Mouse (Mus musculus) CD8-positive naive resting alpha-beta T cell, adult 2 months (primary cell): ENCODE data around the gene Ints14.
A peak's percentile ranks its signal among the peaks of the same experiment; 100 is the strongest.
"Not testable (repeated sequence)": the region's sequence is repeated elsewhere in the genome, so short reads cannot be mapped to it uniquely, and the experiment has no call there.

ENCODE experiments used
- DNase-seq, 2 experiments: peaks; one replicate each; pipeline ENCODE4 v3.0.0; 2022; ENCODE audit warnings: low read depth in 2 of 2, low spot score in 2 of 2

Ints14 gene

GRCm38 (mm10) chr9:64952055-64952454 is 8.7 kb upstream of the Ints14 start:
- DNase-seq = no peak

DNA sequence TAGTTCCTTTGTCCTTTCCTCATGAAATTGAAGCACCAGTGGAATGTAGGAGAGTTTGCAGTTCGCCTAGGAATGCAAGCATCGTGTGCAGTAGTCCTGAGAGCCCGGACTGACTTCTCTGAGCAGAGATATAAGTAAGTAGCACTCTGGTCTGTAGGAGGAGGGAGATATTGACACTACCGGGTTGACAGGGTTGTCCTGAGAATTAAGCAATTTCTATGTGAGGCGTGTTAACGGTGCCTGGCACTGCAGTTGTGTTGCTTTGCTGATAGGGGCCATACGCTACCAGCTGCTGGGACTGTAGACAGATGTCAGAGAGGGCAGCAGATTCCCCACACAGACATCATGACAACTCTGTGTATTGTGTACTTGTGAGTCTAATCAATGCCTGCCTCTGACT is 7.5 kb upstream of the Ints14 start:
- no peak for DNase-seq

GRCm38 (mm10) chr9:64956337-64956736 is 4.4 kb upstream of the Ints14 start:
- DNase-seq = peak; percentile 6 to 40

GRCm38 (mm10) chr9:64957276-64957675 is 3.4 kb upstream of the Ints14 start:
- no peak for DNase-seq

- no peak for DNase-seq
Observed at GRCm38 (mm10) chr9:64960978-64961320, 244 bp downstream of the Ints14 start.

DNA sequence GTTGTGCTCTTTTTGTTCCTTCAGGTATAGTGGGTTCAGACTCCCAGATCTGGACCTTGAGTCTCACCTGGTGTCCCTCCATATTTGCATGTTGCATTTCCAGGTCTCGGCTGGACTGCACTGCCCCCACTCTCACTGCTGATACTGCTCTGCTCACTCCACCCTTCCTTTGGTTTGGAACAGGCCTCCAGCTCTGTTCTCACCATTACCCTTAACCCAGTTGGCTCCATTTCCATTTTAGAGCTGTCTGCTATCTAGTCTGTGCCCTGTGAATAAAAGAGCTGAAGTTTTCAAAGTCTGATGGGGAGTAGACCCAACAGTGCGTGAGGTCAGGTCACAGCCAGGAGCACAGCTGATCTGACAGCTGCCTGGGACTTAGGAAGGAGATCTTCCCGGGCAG is 19.8 kb downstream of the Ints14 start:
- no peak for DNase-seq

DNA sequence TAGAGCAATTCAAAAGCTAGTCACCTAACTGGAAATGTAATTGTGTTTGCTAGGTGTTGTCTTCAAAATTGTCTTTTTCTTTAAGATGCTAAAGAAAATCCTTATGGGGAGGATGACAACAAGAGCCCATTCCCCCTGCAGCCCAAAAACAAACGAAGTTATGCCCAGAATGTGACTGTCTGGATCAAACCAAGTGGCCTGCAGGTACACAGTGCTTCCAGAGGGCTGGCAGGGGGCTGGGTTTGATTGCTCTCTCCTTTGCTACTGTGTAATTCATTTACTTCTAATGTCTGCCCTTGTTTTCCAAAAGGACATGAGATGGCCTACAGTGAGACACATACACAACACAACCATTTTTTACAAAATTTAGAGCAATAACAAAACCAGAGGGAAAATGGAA is 21.2 kb downstream of the Ints14 start:
- DNase-seq = no peak

DNA sequence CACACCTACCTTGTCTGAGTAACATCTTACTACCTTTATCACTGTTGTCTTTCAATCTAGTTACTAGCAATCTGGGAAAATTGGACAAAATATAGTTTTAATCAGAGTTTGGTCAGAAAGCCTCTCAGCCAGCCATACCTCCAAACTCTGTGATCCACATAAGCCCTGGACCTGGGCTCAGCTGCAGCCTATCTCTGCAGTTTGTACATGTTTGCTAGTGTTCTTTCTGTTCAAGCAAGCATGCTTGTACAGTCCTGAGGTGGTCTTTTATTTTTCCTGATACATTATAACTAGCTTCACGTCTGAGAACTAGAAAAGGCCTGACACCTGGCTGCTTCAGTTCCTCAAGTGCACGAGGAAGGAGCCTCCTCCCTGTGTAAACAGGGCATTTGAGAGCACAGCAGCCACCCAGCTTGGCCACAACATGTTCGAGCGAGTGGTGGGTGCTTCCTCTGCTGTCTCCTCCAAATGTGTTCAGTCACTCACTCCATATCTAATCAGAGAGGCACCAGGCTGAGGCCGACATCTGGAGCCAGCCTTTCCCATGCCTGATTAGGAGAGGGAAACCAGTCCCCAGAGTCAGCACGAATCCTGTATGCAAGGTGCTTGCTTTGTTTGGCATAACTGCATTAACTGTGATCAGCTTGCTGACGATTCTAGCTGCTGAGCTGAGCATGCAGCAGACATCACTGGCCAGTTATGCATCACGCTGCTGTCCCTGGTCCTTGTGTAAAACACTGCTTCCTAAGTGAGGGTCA is 24.5 kb downstream of the Ints14 start:
- no peak for DNase-seq

GRCm38 (mm10) chr9:64985807-64986206 is 25.1 kb downstream of the Ints14 start:
- DNase-seq = no peak

- DNase-seq = no peak
Observed at GRCm38 (mm10) chr9:64987651-64988050, 26.9 kb downstream of the Ints14 start.

DNA sequence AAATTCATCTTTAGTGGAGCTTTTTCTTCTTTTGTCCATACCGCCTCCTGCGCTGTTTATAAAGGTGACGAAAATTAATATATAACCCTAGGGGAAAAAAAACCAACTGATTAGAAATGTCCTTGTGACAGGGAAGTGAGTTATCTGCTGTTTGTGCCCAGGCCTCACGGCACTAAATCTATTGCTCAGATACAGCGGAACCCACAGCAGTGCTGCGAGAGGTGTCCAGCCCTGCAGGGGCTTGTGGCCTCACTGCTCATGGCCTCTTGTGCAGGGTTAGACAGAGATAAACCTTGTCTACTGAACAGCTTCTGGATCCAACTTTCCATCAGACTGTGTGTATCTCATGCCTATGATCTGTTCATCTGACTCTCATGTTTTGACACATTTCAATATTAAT is 27.7 kb downstream of the Ints14 start:
- no peak for DNase-seq

- DNase-seq = no peak
Observed at GRCm38 (mm10) chr9:64990291-64990690, 29.6 kb downstream of the Ints14 start.

DNA sequence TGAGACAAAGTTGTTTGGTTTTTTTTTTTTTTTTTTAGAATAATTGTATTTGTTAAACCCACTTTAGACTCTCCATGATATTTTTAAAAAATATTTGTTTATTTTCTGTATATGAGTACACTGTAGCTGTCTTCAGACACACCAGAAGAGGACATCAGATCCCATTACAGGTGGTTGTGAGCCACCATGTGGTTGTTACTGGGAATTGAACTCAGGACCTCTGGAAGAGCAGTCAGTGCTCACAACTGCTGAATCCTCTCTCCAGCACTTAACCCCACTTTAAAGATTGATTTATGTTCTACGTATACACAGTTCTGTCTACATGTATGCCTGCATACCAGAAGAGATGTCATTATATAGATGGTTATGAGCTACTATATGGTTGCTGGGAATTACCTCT is 34.8 kb downstream of the Ints14 start:
- not testable (repeated sequence) for DNase-seq

DNA sequence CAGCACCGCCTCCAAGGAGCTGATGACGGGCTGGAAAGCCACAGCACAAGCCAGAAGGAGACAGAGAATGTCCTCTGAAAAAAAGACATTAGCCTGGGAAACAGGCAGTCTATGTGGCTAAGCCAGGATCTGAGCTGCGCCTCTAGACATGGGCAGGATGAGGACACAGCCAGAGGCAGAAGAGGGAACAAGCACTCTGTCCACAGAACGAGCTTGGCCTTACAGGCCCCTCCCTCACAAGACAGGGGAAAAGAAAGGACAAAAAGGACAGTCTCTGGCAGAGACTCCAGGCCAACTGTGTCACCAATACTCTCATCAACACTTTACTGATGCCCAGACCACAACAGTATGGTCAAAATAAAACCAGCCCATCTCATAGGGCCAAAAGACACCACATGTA is 40.8 kb downstream of the Ints14 start:
- no peak for DNase-seq

GRCm38 (mm10) chr9:65005737-65006136 is 45.0 kb downstream of the Ints14 start:
- DNase-seq = no peak

- peak; percentile 6 to 38 for DNase-seq
Observed at GRCm38 (mm10) chr9:65010632-65011031, 49.9 kb downstream of the Ints14 start.

DNA sequence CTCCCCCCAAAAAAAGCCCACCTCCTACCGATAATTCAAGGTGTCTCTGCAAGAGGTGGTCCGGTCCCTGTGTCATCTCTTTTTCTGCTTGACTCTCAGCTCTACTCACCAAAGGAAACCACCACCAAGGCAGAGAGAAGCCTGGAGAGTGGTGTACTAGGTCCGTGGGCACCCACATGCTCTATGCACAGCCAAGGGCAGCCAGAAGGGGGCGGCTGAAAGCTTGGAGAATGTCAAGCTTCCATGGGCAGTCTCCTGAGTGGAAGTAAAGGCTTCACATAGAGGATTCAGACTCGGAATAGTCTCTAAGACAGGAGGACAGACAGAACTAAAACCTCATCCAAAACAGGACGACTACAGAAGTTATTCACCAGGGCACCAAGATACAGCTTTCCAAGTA is 50.6 kb downstream of the Ints14 start:
- no peak for DNase-seq

DNA sequence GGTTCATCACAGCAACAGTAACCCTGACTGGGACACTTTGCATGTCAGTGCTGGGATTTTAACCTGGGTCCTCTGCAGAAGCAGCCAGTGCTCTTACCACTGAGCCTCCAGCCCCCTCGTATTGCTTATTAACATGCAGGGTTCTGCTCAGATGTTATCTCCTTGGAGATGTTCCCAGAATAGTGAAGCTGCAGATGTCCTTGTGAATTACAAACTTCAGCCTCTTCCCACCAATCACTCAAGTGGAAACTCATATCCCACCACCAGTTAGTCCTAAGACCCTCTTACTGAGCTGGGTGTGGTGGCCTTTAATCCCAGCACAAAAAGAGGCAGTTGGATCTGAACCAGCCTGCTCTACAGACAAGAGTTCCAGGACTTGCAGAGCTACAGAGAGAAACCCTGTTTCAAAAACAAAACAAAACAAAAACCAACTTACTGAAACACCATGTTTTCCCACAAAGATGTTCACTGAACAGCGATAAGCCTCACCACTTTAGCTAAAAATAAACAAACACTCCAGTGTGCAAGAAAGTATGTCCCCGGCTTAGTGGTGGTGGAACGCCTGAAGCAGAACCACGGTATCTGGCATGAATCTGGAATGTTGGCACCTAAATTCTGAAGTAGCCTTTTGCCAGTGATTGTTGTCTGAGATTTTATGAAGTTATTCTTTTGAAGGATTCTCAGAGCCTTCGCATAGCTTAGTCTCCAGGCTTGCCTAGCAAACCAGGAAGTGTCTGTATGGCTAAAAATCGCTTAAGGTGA is 54.9 kb downstream of the Ints14 start:
- DNase-seq = no peak

DNA sequence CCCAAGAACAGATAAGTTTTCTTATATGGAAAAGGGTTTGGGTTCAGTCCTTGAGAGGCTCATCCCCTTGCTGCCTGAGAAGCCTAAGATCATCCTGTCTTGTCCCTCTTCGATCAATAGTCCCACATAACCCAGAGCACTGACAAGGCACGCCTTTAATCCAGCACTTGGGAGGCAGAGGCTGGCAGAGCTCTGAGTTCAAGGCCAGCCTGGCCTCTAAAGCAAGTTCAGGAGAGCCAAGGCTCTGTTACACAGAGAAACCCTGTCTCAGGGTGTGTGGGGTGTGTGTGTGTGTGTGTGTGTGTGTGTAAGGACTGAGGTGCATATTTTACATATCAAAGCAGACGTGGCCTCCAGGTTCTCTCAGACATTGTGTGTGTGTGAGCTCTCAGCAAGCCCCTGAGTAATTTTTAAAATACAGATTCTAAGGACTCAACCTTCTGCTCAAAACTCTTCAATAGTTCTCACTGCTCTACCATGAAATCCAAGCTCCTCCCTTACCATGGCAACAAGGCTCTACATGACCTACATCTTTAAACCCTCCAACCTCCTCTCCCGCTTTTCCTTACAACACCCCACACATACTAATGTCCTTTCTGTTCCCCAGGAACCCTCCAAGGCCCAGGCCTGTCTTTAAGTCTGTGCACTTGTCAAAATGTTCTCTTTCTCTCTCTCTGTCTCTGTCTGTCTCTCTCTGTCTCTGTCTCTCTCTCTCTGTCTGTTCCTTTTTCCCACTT is 55.7 kb downstream of the Ints14 start:
- no peak for DNase-seq

DNA sequence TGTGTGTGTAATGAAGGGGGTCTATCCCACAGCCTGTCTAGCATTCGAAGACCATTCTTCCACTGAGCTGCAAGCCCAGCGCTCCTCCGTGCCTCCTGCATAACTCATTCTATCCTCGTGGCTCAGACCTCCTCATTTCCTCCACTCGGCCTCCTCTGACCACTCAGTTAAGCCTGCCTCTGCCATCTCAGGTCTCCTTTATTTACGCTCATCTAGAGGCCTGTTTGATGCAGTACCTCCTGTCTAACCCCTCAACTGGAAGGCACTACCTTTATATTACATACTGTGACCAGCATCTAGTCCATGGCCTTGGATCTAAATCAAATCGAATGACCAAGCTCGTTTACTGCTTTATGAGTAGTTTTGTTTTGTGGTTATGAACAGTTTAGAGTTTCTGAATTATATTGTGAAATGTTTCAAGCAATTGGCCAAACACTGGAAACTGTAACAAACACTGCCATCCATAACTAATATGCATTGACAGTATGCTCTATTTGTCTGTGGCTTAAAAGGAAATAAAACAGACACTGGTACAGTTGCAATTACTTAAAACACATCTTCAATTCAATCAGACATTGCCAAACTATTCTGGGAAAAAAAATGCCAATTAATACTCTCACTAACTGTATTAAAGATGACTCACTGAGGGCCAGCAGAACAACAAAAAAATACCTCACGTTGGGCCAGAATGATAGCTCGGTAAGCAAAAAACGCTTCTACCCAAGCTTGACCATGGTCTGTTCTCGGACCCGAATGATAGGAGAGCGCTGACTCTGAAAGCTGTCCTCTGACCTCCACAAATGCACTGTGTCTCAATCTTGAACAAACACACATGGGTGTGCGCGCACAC is 56.5 kb downstream of the Ints14 start:
- DNase-seq = no peak

DNA sequence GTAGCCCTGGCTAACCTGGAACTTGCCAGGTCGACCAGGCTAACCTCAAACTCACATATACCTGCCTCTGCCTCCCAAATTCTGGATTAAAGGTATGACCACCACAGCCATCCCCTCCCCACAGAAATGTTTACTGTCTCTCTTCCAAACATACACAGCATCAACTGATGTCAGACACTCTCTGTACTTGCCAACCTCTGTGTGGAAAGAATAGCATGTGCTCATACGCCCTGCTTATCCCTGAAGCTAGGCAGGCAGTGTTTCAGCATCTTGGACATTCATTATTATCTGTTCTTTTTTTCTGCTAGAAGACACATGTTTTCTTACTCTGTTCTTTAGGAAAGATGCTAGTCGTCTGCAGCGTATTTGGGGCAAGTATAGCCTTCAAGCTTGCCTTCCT is 57.2 kb downstream of the Ints14 start:
- DNase-seq = no peak
